ENCODE assay signal across 13 mouse cellular contexts in the genomic region with DNA sequence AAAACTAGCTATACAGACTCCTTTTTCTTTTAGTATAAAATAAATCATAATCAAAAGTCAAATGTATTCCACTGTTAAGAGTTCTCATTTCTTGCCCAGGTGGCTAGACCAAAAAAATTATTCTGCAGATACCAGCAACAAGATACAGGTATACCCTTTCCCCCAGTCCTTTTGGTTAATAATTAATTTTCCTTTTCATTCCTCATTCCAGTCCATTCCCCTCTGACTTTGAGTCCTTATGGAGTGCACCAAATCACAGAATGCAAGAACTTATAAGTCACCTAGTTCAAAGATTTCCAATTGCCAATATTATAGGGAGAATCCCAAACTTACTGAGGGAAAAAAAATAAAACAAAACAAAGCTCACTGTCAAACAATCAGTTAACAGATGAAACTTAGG. TPM values are rescaled to one million over a fixed set of nuclear protein-coding genes. Genes with fewer than 3 reads are reported as not detected.
DNase-seq lines count a peak whose midpoint lies in the region; ATAC-seq and TF ChIP-seq lines count a peak whose summit lies in the region.
"Had no signal": no experiment of that assay in that cellular context is flagged by ENCODE, and none has a peak within 500 bp of the region (broad histone marks: within the 10 kb centered on the region; RNA-seq: fewer than 3 reads in every experiment).

No protein-coding gene starts in this region.

- no peaks in the 10 kb centered on the region for H3K27me3 ChIP-seq in forebrain, embryonic 14.5 days (replicated peaks; ENCODE audit: control insufficient read depth, insufficient read depth, low read length)
- H3K27me3 ChIP-seq in hindbrain, embryonic 16.5 days (replicated peaks; ENCODE audit: control insufficient read depth, insufficient read depth, low read length), result no peaks in the 10 kb centered on the region
- H3K27me3 ChIP-seq in midbrain, postnatal 0 days (ENCODE audit: insufficient read depth, low read length), result no peaks in the 10 kb centered on the region
- H3K27me3 ChIP-seq: CH12.LX had no signal

- peak overlapping the region; percentile 68 for H3K4me3 ChIP-seq in layer of hippocampus, adult 2 months
- no peak overlapping the region for H3K4me3 ChIP-seq in forebrain, embryonic 14.5 days (ENCODE audit: low read depth, low read length)
- H3K4me3 ChIP-seq in hindbrain, embryonic 16.5 days (ENCODE audit: low read length), result no peak overlapping the region
- no peak overlapping the region for H3K4me3 ChIP-seq in midbrain, postnatal 0 days (ENCODE audit: low read depth, low read length)
- H3K4me3 ChIP-seq: embryonic facial prominence, embryonic 12.5 days had no signal

- TF ChIP-seq CTCF in layer of hippocampus, adult 2 months (conservative IDR thresholded peaks at IDR 0.05), result no peak
- TF ChIP-seq CTCF in midbrain, postnatal 0 days (IDR thresholded peaks at IDR 0.05), result no peak

- peak overlapping the region; percentile 62 for H3K4me2 ChIP-seq in forebrain, embryonic 14.5 days (ENCODE audit: low read length)
- H3K4me2 ChIP-seq in hindbrain, embryonic 16.5 days (ENCODE audit: low read length), result peak overlapping the region; percentile 73
- H3K4me2 ChIP-seq in midbrain, postnatal 0 days (ENCODE audit: low read depth, low read length, poor library complexity, severe bottlenecking), result peak overlapping the region; percentile 12; the same call in 1 of the 2 replicates
- H3K4me2 ChIP-seq: embryonic facial prominence, embryonic 12.5 days had no signal

- H3K4me1 ChIP-seq in forebrain, embryonic 14.5 days (ENCODE audit: control insufficient read depth, insufficient read depth, low read length), result no peaks in the 10 kb centered on the region
- peaks cover 6% of the 10 kb centered on the region for H3K4me1 ChIP-seq in hindbrain, embryonic 16.5 days (ENCODE audit: control insufficient read depth, insufficient read depth, low read depth, low read length)
- no peaks in the 10 kb centered on the region for H3K4me1 ChIP-seq in midbrain, postnatal 0 days (ENCODE audit: insufficient read depth, low read length)
- H3K4me1 ChIP-seq: embryonic facial prominence, embryonic 12.5 days had no signal

- H3K9me3 ChIP-seq in forebrain, embryonic 14.5 days (replicated peaks; ENCODE audit: control insufficient read depth, low read length), result no peaks in the 10 kb centered on the region
- no peaks in the 10 kb centered on the region for H3K9me3 ChIP-seq in hindbrain, embryonic 16.5 days (ENCODE audit: control insufficient read depth, low read length)
- no peaks in the 10 kb centered on the region for H3K9me3 ChIP-seq in midbrain, postnatal 0 days (ENCODE audit: low read length)
- H3K9me3 ChIP-seq: embryonic facial prominence, embryonic 12.5 days had no signal

- H3K9ac ChIP-seq in forebrain, embryonic 14.5 days (ENCODE audit: low read length), result no peak overlapping the region
- no peak overlapping the region for H3K9ac ChIP-seq in hindbrain, embryonic 16.5 days (ENCODE audit: low read depth, low read length)
- no peak overlapping the region for H3K9ac ChIP-seq in midbrain, postnatal 0 days (replicated peaks; ENCODE audit: low read length, poor library complexity, severe bottlenecking)
- H3K9ac ChIP-seq: embryonic facial prominence, embryonic 12.5 days had no signal

- no peak for ATAC-seq in forebrain, embryonic 14.5 days
- no peak for ATAC-seq in hindbrain, embryonic 16.5 days
- ATAC-seq in midbrain, postnatal 0 days (ENCODE audit: low FRiP score), result no peak
- ATAC-seq: lung, postnatal 0 days had no signal

- H3K36me3 ChIP-seq in forebrain, embryonic 14.5 days (ENCODE audit: control insufficient read depth, insufficient read depth, low read length), result no peaks in the 10 kb centered on the region
- H3K36me3 ChIP-seq in hindbrain, embryonic 16.5 days (ENCODE audit: control insufficient read depth, insufficient read depth, low read length), result no peaks in the 10 kb centered on the region
- H3K36me3 ChIP-seq in midbrain, postnatal 0 days (ENCODE audit: insufficient read depth, low read length), result no peaks in the 10 kb centered on the region
- H3K36me3 ChIP-seq: embryonic facial prominence, embryonic 12.5 days had no signal

- DNase-seq in layer of hippocampus, adult 2 months (ENCODE audit: low spot score in 2 of 2), result no peak
- DNase-seq in layer of hippocampus, adult 11-12 months (ENCODE audit: low spot score), result no peak
- no peak for DNase-seq in forebrain, embryonic 14.5 days (ENCODE audit: low spot score)
- DNase-seq in midbrain, postnatal 0 days (ENCODE audit: low spot score), result no peak
- DNase-seq in gastrocnemius, postnatal 10 days, result no peak
- no peak for DNase-seq in spleen, adult 18-20 months
- DNase-seq: heart, adult 18-20 months; right cerebral cortex, postnatal 4 days had no signal

- peak overlapping the region; percentile 97 for H3K27ac ChIP-seq in layer of hippocampus, adult 2 months
- H3K27ac ChIP-seq in forebrain, embryonic 14.5 days (ENCODE audit: low read depth, low read length), result no peak overlapping the region
- H3K27ac ChIP-seq in hindbrain, embryonic 16.5 days (ENCODE audit: low read depth, low read length), result no peak overlapping the region
- no peak overlapping the region for H3K27ac ChIP-seq in midbrain, postnatal 0 days (ENCODE audit: low read depth, low read length)
- H3K27ac ChIP-seq: embryonic facial prominence, embryonic 12.5 days; kidney, postnatal 0 days had no signal

RNA-seq across cellular contexts. Expression of gene Arhgef9, which starts 33.2 kb away (rescaled TPM):
- total RNA-seq in layer of hippocampus, adult 2 months (2021), result 100 to 1,000 TPM; 279 to 295 TPM
- 30.5 and 36.2 TPM in 2 replicates for polyA plus RNA-seq in forebrain, embryonic 14.5 days (2014; fragmentation: Nextera tagmentation; extraction: Ambion mirVana)
- 47.7 and 48.0 TPM in 2 replicates for polyA plus RNA-seq in hindbrain, embryonic 16.5 days (2015; fragmentation: Nextera tagmentation; extraction: Ambion mirVana)
- total RNA-seq in midbrain, postnatal 0 days (2014; rRNA removed), result 61.1 and 73.3 TPM in 2 replicates
- 29.8 and 31.6 TPM in 2 replicates for polyA plus RNA-seq in midbrain, postnatal 0 days (2015; fragmentation: Nextera tagmentation; extraction: Ambion mirVana)
- total RNA-seq in gastrocnemius, postnatal 10 days (2021), result 10 to 100 TPM; 11.5 to 12.6 TPM

Comparison
In these comparisons a context has a peak if more than half of its experiments do, and no peak if none do; other contexts are left out.
1. H3K4me2 ChIP-seq: peak in every context shown above with its lines; median percentile 73 in hindbrain, embryonic 16.5 days; 62 in forebrain, embryonic 14.5 days; 12 in midbrain, postnatal 0 days.